Mouse (Mus musculus) midbrain, postnatal 0 days (tissue): ENCODE measurements at regions not wholly inside any gene's neighbourhood (a gene's known extent, or its start where the extent isn't known, plus 50 kb on each side); places are given as distances from the start of the nearest gene placed in this dataset.

Experiments used
- ATAC-seq: fragments of 200-750 bp; cut with Nextera tagmentation; 2 replicates; pipeline ENCODE4 v1.8.0; 2017; ENCODE audit warnings: moderate number of reproducible peaks, mild to moderate bottlenecking, moderate TSS enrichment, moderate library complexity; ENCODE audit not compliant: low FRiP score
- DNase-seq: peaks from one replicate; pipeline ENCODE4 v3.0.0-alpha.2; 2015; ENCODE audit warnings: low spot score
- H3K27ac ChIP-seq: fragments of 300-500 bp; sonication (generic); 2 replicates; pipeline ENCODE4 v1.5.1; 2014; ENCODE audit warnings: low read depth, mild to moderate bottlenecking, low read length, mixed read lengths
- H3K27me3 ChIP-seq: fragments of 300-500 bp; sonication (generic); 2 replicates; pipeline ENCODE4 v1.6.1; 2014; ENCODE audit warnings: low read length, control low read depth, mixed read lengths; ENCODE audit not compliant: insufficient read depth
- H3K36me3 ChIP-seq: fragments of 300-500 bp; sonication (generic); 2 replicates; pipeline ENCODE4 v1.6.1; 2014; ENCODE audit warnings: low read length, control low read depth, mixed read lengths; ENCODE audit not compliant: insufficient read depth
- H3K4me1 ChIP-seq: fragments of 300-500 bp; sonication (generic); 2 replicates; pipeline ENCODE4 v1.6.1; 2014; ENCODE audit warnings: mild to moderate bottlenecking, control low read depth, antibody characterized with exemption, low read length, mixed read lengths; ENCODE audit not compliant: insufficient read depth
- H3K4me2 ChIP-seq: fragments of 300-500 bp; sonication (generic); 2 replicates; pipeline ENCODE4 v1.6.1; 2014; ENCODE audit warnings: low read depth, mild to moderate bottlenecking, low read length, mixed read lengths; ENCODE audit not compliant: poor library complexity, severe bottlenecking
- H3K4me3 ChIP-seq: fragments of 300-500 bp; sonication (generic); 2 replicates; pipeline ENCODE4 v1.5.1; 2014; ENCODE audit warnings: low read depth, mild to moderate bottlenecking, low read length, moderate library complexity
- H3K9ac ChIP-seq: fragments of 300-500 bp; sonication (generic); replicated peaks from 2 replicates; pipeline ENCODE4 v1.6.1; 2014; ENCODE audit warnings: mild to moderate bottlenecking, low read length, moderate library complexity, mixed read lengths; ENCODE audit not compliant: poor library complexity, severe bottlenecking
- H3K9me3 ChIP-seq: fragments of 300-500 bp; sonication (generic); 2 replicates; pipeline ENCODE4 v1.6.1; 2016; ENCODE audit warnings: low read length, control low read depth
- CTCF ChIP-seq: IDR thresholded peaks from 2 replicates; pipeline ENCODE4 v1.5.1; 2016; ENCODE audit warnings: antibody characterized with exemption, mild to moderate bottlenecking
- WGBS: fragments of 180-500 bp; shearing (Covaris S2); extraction: QIAGEN DNeasy Blood & Tissue Kit; methylation state at CpG from one replicate; pipeline ENCODE4 v1.1.7; 2014; 5-methylcytosine and 5-hydroxymethylcytosine counted together

DNA sequence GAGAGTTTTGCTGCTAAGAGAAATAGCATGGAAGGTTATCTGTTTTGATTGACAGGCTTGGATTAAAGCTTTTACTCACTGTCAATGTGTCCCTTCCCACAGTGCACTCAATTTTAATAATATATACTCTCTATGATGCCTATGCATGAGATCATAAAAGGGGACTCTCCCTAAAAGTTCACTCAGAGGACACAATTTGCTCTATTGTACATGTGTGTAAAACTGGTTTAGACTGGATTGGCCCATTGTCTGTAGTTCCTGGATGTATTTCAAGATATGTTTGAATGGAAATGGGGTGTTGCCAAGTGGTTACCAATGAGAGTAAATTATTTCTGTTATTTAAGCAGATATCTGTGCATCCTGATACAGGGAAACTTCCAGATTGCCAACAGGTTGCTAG, 244.4 kb upstream of the Gm5148 start:
- no peak for TF ChIP-seq CTCF
- Histone ChIP-seq H3K27me3 (no peaks in the 10 kb centered on the region), H3K9me3 (no peaks in the 10 kb centered on the region), H3K27ac (no peak overlapping the region), H3K4me3 (no peak overlapping the region), H3K9ac (no peak overlapping the region), H3K4me1 (no peaks in the 10 kb centered on the region), H3K36me3 (no peaks in the 10 kb centered on the region), H3K4me2 (no peak overlapping the region)
- ATAC-seq = no peak
- DNase-seq = no peak

DNA sequence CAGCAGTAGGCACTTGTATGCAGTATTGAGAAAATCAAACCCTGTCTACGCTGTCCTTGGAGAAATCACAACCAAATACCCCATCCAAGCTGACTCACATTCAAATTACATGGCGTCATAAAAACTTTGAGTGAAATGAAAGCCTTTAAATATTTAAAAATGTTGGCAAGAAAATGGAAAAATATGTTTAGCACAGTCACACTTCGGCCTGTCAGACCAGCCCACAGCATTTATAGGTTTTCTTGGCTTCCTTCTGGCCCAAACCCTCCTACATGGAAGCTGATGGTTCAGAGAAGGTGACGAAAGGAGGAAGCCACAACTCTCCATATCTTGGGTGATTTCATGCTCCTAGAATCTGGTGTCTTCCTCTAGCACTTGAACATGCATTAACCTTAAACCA, 240.9 kb upstream of the Gm5148 start:
- Histone ChIP-seq H3K9me3 (no peaks in the 10 kb centered on the region), H3K9ac (no peak overlapping the region), H3K4me2 (no peak overlapping the region), H3K4me1 (no peaks in the 10 kb centered on the region), H3K27ac (no peak overlapping the region), H3K36me3 (no peaks in the 10 kb centered on the region), H3K27me3 (no peaks in the 10 kb centered on the region), H3K4me3 (no peak overlapping the region)
- no peak for ATAC-seq
- TF ChIP-seq CTCF = no peak
- WGBS = 91% methylated on average over 4 of the region's 4 CpGs
- no peak for DNase-seq

DNA sequence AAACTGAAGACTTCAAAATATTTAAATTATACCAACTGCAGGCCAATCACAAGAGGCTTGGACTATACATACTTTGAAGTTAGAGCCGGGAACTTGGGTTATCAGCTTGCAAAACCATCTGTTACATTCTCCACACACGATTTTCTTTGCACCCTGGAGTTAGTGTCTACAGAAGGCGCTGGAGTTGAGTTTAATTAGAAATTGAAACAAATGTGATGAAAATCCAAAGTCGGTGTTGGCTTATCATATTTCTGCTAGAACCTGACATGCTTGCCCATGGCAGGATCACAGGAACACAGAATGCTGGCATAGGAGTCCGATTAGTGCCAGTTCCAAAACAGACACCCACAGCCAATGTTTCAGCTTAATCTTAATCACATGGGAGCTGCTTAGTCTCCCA, 239.8 kb upstream of the Gm5148 start:
- no peak overlapping the region for H3K4me3 ChIP-seq
- H3K4me1 ChIP-seq = no peaks in the 10 kb centered on the region
- H3K36me3 ChIP-seq = no peaks in the 10 kb centered on the region
- no peaks in the 10 kb centered on the region for H3K27me3 ChIP-seq
- no peak overlapping the region for H3K4me2 ChIP-seq
- DNase-seq (no peak), ATAC-seq (no peak)
- TF ChIP-seq CTCF = no peak
- H3K9me3 ChIP-seq = no peaks in the 10 kb centered on the region
- no peak overlapping the region for H3K9ac ChIP-seq
- WGBS = 79% methylated on average over 5 of the region's 5 CpGs
- H3K27ac ChIP-seq = no peak overlapping the region

DNA sequence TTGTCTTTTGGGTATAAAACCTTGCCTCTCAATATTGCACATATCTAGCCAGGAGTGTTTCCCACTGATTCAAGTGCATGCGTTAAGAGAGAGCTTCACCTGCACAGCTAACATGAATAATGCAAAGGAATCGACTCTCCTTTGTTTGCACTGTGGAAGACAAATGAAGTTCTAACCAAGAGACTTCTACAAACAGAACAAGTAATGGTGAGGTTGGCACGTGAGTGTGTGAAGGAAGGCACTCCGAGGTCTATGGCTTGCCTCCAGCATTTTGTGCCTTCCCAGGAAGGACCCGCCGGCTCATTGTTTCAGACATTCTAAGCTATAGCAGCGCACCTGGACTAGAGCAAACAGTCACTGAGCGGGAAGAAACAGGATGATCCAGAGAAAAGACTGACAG, 238.5 kb upstream of the Gm5148 start:
- Histone ChIP-seq H3K27me3 (no peaks in the 10 kb centered on the region), H3K27ac (no peak overlapping the region), H3K4me2 (no peak overlapping the region), H3K36me3 (no peaks in the 10 kb centered on the region), H3K9me3 (no peaks in the 10 kb centered on the region), H3K9ac (no peak overlapping the region), H3K4me1 (no peaks in the 10 kb centered on the region), H3K4me3 (no peak overlapping the region)
- TF ChIP-seq CTCF = no peak
- WGBS = 65% methylated on average over 8 of the region's 8 CpGs
- DNase-seq (no peak), ATAC-seq (no peak)

DNA sequence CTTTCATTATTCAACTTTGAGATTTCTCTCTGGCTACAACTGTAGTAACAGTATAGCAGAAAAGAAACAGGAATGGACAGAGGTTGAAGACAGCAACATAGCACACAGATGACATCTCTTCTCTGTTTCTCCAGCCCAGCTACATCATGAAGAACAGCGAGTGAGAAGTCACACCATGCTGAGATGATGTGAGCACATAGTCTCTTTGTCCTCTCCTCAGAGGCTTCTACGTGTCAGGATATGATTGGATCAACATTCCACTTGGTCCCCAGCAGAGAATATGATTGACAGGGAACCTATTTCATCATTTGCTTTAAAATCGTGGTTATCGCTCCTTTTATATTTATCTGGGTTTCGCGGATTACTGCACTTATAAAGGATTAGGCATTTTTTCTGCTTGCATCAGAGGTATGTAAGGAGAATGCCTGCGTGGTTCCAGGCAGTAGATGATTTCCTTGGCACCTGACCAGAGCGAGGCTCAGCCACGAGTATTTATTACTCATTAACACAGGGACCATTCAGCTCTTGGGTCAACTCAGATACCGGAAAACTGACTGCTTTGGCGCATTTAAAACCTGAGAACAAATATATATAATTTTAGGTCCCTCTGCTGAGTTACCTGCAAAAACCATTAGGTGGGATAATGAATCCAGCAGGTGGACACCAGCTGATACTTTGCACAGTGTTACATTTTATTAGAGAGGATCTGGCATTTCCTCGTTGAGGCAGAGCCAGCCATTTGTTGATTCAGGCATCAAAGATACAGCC, 237.9 kb upstream of the Gm5148 start:
- H3K4me3 ChIP-seq = no peak overlapping the region
- no peaks in the 10 kb centered on the region for H3K36me3 ChIP-seq
- H3K27ac ChIP-seq = no peak overlapping the region
- ATAC-seq (peak; percentile 62; the same call in 1 of the 2 replicates), DNase-seq (no peak)
- H3K9ac ChIP-seq = no peak overlapping the region
- TF ChIP-seq CTCF = no peak
- no peaks in the 10 kb centered on the region for H3K4me1 ChIP-seq
- H3K27me3 ChIP-seq = no peaks in the 10 kb centered on the region
- no peaks in the 10 kb centered on the region for H3K9me3 ChIP-seq
- 55% methylated on average over 12 of the region's 12 CpGs for WGBS
- H3K4me2 ChIP-seq = no peak overlapping the region

DNA sequence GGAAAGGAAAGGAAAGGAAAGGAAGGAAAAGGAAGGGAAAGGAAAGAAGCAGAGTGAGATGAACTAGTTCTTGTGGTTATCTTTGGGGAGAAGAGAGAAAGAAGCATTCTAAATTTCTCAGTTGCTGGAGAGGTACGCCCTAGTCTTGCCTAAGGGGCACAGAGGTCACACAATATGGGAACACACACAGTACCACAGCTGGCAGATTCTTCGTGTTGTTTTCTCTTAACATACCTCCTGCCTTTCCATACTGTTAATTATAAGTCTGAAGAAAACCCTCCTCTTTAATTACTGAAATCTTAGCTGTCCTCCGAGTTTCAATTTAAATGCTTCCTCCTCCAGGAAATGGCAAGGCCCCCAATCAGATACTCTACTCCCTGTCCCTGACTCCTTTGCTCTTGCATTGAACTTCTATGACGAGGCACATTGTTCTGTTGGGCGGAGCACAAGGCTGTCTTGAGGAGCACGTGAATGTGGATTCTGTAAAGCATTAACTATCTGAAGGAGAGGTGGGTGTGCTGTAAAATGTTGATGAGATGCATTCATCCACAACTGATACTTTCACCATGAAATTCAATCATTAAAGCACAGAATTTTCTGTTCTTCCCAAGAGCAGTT, 234.2 kb upstream of the Gm5148 start:
- no peaks in the 10 kb centered on the region for H3K36me3 ChIP-seq
- H3K9ac ChIP-seq = no peak overlapping the region
- no peaks in the 10 kb centered on the region for H3K4me1 ChIP-seq
- no peak overlapping the region for H3K27ac ChIP-seq
- TF ChIP-seq CTCF = no peak
- no peak overlapping the region for H3K4me2 ChIP-seq
- no peaks in the 10 kb centered on the region for H3K9me3 ChIP-seq
- no peak for ATAC-seq
- H3K4me3 ChIP-seq = no peak overlapping the region
- 71% methylated on average over 6 of the region's 6 CpGs for WGBS
- H3K27me3 ChIP-seq = no peaks in the 10 kb centered on the region
- DNase-seq = no peak
